Mouse (Mus musculus): ENCODE data around the gene Zp3.

- TF ChIP-seq POLR2A (IDR thresholded peaks at IDR 0.05; ENCODE audit: borderline replicate concordance, extremely low read depth, insufficient read depth, insufficient read length, poor library complexity, severe bottlenecking) (no peak), CTCF (IDR thresholded peaks at IDR 0.05; ENCODE audit: borderline replicate concordance, extremely low read depth, insufficient read depth, insufficient read length) (no peak)
These were observed 22.9 kb downstream of the Zp3 start for GRCm38 (mm10) chr5:136002751-136003151.
